Mouse (Mus musculus) testis, postnatal 14 days (tissue): Measurements from ENCODE around the gene Ifrd1.

Experiments used
- DNase-seq: peaks from one replicate; pipeline ENCODE4 v3.0.0; 2021; ENCODE audit warnings: low spot score

Ifrd1 gene

GRCm38 (mm10) chr12:40243241-40243640 is 5.1 kb downstream of the Ifrd1 start:
- no peak for DNase-seq

- no peak for DNase-seq
Observed at GRCm38 (mm10) chr12:40239161-40239560, 9.1 kb downstream of the Ifrd1 start.

- DNase-seq = no peak
Observed at GRCm38 (mm10) chr12:40232231-40232630, 16.1 kb downstream of the Ifrd1 start.

GRCm38 (mm10) chr12:40231632-40232031 is 16.7 kb downstream of the Ifrd1 start:
- DNase-seq = no peak

- DNase-seq = no peak
Observed at GRCm38 (mm10) chr12:40224171-40224880, 24.0 kb downstream of the Ifrd1 start.

GRCm38 (mm10) chr12:40223676-40224075 is 24.6 kb downstream of the Ifrd1 start:
- no peak for DNase-seq

- DNase-seq = peak; percentile 98
Observed at GRCm38 (mm10) chr12:40223082-40223619, 25.2 kb downstream of the Ifrd1 start.

GRCm38 (mm10) chr12:40222251-40223081 is 25.8 kb downstream of the Ifrd1 start:
- peak; percentile 96 for DNase-seq

GRCm38 (mm10) chr12:40221611-40222010 is 26.7 kb downstream of the Ifrd1 start:
- DNase-seq = no peak

- DNase-seq = no peak
Observed at GRCm38 (mm10) chr12:40220896-40221295, 27.4 kb downstream of the Ifrd1 start.

GRCm38 (mm10) chr12:40220001-40220570 is 28.2 kb downstream of the Ifrd1 start:
- DNase-seq = no peak

GRCm38 (mm10) chr12:40218430-40218945 is 29.8 kb downstream of the Ifrd1 start:
- no peak for DNase-seq

- DNase-seq = no peak
Observed at GRCm38 (mm10) chr12:40217776-40218175, 30.5 kb downstream of the Ifrd1 start.

GRCm38 (mm10) chr12:40214888-40215876 is 33.1 kb downstream of the Ifrd1 start:
- DNase-seq = no peak

- DNase-seq = no peak
Observed at GRCm38 (mm10) chr12:40209049-40209448, 39.3 kb downstream of the Ifrd1 start.

- DNase-seq = no peak
Observed at GRCm38 (mm10) chr12:40207909-40208308, 40.4 kb downstream of the Ifrd1 start.

- no peak for DNase-seq
Observed at GRCm38 (mm10) chr12:40202161-40203035, 45.9 kb downstream of the Ifrd1 start.

- DNase-seq = no peak
Observed at GRCm38 (mm10) chr12:40200484-40201235, 47.6 kb downstream of the Ifrd1 start.

- peak; percentile 32 for DNase-seq
Observed at GRCm38 (mm10) chr12:40199795-40200402, 48.4 kb downstream of the Ifrd1 start.
